Mouse (Mus musculus) mesoderm, embryonic 11.5 days (tissue): ENCODE data around the gene Ncf4.

ENCODE experiments used
- DNase-seq: peaks from one replicate; pipeline ENCODE4 v3.0.0-alpha.2; 2012; ENCODE audit warnings: low read depth, low spot score

Gene Ncf4

DNA sequence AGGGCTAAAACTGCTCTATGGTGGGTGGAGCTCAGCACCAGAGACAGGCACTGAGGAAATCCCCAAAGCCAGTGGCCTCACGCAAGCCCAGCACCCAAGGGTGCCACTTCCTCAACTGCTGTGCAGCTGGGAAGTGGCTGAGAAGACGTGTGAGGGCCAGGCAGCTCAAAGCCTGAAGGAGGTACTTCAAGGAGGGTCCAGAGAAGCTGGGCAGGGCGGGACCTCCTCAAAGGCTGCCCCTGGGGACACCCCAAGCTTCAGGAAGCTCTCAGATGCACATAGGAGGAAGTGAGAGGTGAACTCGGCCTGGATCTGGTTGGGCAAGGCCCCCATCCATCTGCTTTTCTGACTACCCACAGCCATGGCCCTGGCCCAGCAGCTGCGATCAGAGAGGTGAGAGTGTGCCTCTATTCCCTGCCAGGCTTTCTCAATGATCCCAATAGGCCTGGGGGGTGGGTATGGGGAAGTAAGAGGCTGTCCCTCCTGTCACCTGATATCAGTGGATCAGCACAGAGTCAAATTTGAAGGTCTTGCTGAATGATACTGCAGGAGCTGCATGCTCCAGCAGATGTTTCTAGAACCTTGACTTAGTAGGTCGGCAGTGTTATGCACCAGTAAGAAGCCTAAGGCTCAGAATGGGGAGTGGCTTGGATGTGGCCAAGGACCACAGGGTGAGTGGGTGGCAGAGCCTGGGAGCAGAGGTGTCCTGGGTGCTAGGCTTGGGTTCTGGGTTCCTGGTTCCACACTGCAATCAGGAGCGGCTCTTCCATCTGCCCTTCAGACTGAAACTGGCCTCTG lies at the start of gene Ncf4:
TSS of gene Ncf4 (plus strand) at position 107 of the 798 bp plus-strand sequence.
- no peak for DNase-seq

DNA sequence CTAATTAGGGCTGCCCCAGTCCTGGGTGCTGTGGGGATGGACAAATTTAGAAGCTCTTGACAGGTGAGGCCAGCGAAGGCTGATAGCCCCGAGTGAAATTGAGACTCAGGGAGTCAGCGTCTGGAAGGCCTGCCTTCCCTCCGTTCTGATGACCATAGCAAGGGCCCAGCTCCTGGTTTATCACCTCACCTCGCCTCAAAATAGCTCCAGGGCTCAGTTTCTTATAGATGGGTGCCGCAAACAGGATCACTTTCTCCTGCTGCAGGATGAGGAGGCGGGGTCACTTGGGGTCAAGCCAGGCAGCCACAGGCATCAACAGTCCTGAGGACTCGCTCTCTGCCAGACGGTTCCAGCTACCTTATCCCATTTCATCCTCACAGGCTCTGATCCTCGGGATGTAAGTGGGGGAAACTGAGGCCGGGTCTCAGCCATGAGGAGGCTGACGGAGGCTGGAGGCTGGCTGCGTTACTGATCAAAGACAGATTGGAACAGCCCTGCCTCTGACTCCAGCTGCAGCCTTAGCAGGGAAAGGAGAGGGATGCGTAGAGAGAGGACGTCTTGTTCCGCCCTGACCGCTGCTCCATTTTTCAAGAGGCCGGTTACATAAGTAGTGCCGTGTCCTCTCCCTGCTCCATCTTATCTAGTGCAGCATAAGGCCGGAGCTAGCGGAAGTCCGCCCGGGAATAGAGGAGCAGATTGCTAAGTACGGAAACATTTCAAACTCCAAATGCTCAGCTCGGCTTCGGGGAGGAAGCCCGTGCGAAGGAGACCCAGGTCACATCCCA lies 49.3 kb upstream of the Ncf4 start:
- no peak for DNase-seq

DNA sequence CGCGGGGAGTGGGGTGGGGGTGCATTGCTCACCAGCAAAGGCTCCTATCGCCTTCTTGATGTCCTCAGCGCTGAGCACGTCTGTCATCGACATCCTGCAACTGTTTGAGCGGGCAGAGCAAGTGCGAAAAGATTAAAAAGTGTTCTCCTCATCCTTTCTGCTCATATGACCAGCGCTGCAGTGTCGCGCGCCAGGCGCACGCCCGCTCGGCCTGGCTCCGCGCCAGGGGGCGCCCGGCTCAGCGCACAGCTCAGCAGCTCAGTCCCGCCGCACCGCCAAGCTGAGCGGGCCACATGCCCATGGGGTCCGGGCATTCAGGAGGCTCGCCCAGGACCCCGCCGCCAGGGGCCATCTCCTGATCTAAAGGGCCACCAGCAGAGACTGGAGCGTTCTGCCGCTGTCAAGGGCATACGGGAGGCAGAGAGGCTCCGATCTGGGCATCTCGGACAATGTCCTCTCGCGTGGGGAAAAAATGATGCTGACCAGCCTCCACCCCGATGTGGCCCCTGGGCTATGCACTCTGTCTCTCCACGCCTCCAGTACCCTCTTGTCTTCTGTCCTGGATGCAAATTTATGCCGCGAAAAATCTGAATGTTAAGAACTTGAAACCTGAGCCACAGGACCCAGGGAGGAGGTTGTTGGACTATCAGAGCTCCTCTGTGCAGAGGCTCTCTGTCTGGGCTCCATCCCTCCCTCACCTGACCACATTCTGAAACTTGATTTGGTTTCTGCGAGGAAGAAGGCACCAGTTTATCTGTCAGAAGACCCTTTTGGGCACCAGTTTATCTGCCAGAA lies 40.4 kb upstream of the Ncf4 start:
- peak; percentile 54 for DNase-seq

DNA sequence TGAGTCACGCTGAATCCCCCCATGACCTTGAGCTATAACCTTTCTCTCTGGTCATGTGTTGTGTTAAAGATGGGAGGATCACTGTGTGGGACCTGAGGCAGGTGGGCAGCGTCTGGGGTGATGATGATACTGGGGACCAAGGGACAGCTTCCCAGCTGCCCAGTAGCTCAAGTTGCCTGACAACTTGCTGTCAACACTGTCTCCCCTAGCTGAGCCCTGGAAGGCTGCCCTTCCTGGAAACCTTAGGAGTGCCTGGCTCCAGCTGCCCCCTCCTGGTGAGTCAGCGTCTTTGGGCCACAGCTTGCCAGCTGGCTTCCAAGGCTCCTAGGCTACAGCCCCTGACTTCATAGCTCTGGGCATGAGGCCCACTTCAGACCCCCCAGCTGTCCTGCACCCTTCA lies 39.4 kb upstream of the Ncf4 start:
- DNase-seq = peak; percentile 36

DNA sequence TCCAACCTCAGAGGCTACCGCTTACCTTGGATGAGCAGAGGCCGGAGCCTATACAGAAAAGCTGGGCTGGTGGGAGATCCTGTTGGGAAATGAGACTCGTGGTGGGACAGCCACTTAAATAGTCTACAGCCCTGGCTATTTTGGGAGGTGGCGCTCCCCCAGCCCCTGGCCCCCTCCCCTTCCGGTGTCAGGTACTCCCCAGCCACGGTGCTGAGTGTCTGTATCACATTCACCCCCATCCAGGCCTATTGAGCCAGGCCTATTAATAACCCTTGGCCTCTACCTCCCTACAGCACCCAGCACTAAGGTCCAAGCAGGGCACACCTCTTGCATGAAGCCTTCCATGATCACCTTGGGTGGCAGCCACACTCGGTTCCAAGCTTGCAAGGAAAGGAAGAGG lies 38.3 kb upstream of the Ncf4 start, which contains the start of gene Pvalb:
TSS of gene Pvalb (minus strand) at position 89 of the 400 bp plus-strand sequence.
- no peak for DNase-seq

DNA sequence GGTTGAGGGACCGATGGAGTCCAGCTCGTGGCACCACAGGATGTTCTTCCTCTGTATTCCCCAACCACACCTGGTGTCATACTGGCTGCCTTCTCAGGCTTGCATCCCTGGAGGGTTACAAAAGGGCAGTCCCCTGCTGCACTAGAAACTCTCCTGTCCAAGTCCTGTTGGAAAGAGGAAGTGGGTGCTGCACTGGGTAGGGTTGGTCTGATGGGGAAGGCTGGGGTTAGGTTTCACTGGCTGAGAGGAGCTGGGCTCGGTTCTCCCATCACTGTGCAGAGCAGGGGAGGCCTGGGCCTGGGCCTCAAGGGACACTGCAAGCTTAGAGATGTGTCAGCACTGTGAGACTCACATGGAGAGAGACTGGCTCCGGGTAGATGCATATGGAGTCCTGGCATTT lies 34.4 kb upstream of the Ncf4 start:
- DNase-seq = no peak

DNA sequence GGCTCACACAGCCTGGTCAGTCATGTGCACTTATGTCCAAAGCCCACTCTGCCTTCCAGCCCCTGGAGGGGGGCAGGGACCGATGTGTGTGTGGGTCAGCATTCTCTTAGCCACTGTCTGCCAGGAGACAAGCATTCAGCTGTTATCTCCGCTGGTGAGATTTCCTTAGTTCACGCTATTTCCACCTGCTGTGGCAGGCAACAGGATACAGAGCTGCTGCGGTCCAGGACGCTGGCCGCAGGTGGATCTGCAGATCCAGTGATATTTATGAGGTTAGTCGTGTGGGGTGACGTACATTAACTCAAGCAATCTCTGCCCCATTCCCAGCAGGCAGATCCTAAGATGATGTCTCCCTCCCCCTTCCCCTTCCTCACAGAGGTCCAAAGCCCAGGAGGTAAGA lies 33.2 kb upstream of the Ncf4 start:
- no peak for DNase-seq

DNA sequence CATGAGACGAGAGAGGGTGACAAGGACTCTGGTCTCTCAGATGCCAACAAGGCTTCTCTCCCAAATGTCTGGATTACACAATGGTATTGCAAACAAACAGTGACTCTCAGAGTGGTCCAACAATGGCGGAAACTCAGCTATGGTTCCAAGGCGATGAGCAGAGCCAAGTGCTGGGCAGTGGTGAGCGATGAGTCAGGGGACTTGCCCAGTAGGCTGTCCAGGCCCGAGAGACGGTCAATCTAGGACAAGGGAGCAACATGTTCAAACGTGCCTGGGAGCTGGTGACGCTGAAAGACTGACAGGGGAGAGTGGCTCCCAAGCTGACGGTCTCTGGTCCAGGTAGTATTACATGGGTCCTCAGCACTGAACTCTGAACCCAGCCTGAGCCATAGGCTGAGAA lies 29.3 kb upstream of the Ncf4 start:
- no peak for DNase-seq

DNA sequence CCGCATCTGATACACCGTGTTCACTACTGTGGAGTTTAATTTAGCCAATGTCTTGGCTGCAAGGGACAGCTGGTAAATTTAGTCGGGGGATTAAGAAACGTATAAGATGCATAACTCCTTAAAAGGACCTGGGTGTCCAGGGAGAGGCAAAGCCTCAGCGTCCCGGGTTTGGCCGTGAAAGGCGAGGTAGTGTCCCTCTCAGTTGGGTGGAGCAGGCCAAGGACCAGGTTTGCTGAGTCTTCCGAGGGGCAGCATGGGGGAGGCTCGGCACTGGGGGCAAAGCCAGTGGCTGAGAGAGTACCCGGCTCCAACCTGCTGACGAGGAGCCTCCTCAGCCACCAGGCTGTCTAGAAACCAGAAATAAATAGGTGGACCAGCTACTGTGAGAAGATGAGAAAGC lies 16.8 kb upstream of the Ncf4 start:
- no peak for DNase-seq

DNA sequence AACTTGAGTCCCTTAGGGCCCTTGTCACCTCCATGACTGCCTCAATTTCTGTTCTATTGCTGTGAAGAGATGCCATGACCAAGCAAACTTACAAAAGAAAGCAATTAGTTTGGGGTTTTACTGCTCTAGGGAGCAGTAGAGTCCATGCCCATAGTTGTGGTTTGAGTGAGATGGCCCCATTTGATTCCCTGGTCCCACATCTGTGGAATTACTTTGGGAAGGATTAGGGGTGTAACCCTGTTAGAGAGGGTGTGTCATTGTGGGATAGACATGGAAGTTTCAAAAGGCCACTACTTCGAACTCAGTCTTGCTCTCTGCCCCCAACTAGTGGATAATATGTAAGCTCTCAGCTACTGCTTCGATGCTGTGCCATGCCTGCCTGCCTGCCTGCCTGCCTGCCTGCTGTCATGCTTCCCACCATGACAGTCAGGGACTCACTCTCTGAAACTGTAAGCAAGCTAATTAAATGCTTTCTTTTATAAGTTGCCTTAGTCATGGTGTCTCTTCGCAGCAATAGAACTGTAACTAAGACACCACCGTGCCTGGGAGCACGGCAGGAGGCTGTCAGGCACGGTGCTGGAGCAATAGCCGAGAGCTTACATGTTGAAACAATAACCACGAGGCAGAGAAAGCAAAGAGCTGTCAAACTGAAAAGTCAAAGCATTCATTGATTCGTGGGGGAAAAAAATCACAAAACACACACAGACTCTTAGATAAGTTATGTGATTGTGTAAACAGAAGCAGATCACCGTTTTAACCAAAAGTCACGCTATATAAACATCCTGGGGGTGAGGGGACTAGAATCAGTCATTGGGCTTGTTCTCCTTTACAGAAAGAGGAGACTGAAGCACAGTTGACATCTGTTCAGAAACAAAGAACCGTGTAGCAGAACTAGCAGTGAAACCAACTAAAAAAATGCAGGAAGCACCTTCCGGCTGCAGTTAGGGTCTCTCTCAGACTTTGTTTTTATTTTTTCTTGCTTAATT lies 13.0 kb upstream of the Ncf4 start:
- DNase-seq = peak; percentile 40

DNA sequence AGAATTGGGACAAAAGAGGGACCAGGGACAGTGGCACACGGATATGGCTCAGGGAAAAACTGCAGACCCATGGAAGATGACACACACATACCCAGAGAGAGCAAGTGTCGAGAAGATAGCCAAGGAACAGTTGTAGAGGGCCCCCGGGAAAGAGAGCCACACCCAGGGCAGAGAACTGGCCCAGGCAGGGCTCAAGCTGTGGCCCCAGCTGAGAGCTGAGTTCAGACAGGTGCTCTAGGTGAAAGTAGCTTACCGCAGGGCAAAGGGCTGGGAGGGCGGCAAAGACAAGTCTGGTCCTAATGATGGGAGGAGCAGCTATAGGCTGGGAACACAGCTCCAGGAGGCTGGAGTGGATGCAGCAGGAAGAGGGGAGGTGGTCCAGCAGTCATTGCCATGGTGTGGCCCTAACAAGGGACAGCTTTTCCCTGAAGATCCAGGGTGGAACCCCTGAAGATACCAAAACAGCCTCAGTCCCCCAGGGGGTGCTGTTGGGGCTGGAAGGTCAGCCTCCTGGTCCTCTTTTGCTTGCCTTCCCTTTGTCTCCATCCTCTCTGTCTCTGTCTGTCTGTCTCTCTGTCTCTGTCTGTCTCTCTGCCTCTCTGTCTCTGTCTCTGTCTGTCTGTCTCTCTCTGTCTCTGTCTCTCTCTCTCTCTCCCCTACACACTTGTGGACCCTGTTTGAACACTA lies 9.6 kb upstream of the Ncf4 start:
- no peak for DNase-seq

DNA sequence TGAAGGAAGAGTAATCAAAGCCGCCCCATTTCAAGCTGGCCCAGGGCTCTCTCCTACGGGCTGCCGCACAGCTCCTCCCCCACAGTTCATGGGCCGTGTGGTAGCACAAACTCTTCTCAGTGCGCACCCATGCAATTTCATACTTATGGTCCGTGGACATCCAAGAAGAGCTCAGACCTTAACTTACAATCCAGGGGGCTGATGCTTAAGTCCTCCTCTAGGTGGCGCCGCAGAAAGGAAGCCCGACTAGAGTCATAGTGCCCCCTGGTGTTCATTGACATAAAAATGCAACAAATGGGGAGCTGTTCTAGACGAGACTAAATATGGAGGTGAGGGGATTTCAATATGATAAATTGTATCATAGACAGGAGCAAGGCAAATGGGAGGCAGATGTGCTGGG lies 5.1 kb upstream of the Ncf4 start:
- peak; percentile 86 for DNase-seq

DNA sequence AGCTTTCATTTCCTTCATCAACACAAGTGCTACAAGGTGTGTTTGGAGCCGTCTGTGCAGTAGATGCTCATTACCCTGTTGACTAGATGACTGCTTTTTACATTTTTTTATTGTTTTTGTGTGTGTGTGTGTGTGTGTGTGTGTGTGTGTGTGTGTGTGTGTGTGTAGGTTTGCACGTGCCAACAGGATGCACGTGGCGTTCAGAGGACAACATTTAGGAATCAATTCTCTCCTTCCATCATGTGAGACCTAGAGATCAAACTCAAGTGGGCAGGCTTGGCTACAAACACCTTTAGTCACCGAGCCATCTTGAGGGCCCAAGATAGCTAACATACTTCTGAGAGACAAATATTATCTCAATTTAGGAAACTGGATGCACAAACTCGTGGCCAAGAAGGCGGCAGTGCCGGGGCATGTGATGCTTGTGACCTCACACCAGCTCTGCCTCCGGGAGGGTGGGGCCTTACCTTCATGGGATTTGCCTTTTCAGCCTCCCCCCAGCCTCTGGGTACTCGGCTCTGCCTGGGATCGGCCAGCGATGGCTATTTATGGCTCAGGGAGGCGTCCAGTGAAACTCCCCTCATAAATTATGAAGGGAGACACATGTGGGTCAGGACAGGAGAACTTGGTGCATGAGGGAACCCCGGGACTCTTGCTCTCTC lies 4.5 kb upstream of the Ncf4 start:
- DNase-seq = no peak

DNA sequence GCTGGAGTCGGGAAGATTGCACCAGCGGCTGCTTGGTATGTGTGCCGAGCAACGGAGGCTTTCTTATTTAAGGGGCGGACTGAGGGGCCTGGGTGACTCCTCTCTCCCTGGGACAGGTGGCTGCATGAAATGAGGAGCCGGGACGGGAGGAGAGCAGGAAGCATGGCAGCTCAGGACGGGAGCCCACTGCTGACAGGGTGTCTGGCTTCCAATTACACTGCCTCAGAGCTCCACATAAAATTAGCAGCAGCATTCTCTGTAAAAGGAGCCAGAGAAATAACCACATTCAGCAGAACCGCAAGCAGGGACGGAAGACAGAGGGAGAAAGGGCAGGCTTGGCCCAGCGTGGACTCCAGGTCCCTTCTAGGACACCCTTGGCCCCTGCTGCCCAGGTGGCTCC lies 3.3 kb upstream of the Ncf4 start:
- DNase-seq = no peak

DNA sequence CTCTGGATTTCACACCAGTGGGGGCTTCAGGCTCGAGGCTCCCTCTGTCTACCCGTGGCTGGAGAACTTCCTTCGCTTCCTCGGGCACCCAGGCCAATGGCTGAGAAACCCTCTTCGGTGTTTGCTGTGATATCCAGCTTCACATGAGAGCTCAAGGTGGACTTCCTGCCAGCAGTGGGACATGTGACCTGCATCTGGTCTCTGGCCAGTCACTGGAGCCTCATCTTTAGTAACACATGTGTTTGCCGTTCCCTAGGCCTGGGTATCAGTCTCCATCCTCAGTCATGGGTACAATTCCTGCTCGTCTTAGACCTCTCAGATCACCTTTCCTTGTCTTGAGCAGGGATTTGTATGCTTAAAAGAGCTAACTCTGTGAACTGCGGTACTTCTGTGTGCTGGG lies 1.5 kb upstream of the Ncf4 start:
- DNase-seq = no peak

DNA sequence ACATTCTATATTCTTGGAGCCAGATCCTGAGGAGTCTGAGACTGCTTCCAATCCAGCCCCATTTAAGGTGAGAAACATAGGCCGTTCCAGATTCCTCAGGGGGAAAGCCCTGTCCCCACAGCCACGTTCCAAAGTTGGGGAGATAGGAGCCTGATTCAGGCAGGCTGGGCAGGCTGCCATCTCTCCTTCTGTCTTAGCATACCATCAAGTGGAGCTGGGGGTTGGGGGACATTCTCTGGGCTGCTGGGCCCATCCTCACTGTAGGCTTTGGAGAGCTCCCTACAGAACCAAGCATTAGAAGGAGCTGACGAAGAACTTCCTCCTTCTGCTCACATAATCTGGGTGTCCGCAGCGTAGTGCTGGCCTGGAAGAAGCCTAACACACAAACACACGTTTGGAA lies 827 bp upstream of the Ncf4 start:
- DNase-seq = no peak

DNA sequence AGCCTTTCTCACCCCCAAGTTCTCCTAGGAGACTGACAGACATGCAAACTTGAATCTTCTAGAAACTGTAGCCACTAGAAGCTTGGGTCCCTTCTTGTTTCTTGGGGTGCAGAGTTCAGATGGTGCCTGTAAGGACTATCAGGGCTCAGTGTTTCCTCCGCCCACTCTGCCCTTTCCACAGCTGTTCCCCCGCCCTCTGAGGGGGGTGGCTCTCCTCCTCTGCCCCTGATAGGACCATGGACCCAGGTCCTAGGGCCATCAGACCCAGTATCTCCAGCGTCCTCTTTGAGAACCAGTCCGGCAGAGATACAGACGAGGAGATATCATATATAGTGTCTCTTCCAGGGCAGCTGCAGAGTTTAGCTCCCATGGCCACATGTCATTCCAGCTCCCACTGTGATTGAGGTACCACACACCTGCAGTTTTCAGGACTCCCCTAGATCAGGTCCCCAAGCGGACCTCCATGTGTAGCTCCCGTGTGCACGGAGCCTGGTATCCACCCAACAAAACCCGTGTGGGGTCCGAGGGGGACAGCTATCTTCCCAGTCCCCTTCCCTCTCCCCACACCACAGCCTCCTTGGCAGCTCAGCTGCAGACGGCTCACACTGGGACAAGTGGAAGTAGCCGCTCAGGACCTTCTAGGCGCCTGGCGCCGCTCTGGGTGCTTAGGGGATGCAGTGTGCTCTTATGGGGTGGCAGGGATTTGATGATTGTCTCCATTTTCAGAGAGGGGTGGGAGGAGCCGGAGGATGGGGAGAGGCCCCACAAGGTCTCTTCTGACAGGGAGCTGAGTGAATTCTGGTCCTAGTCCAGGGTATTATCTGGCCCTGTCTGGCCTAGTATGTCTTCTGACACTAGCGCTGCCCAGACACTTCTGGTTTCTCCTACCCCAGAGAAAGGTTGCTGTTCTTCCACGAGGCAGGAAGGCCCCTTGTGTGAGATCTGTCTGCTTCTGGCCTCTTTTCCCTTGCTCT lies 1.8 kb downstream of the Ncf4 start:
- DNase-seq = no peak

DNA sequence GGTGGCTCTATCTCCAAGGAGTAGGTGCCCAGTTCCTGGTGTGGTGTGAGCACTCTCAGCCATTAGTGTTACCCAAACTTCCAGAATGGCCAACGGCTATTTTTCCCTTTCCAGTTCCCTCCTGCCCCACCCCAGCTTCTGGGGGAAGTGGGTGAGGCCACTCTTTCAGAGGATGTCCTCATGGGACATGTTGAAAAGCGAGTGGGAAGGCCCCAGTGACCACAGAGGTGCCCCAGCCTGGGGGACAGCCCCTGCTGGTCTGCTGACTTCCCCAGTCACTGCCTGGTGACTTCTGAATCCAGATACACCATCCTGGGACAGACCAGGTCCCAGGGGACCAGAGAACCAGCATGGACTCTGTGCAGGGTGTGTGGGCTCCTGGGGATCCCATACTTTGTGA lies 3.1 kb downstream of the Ncf4 start:
- DNase-seq = no peak

DNA sequence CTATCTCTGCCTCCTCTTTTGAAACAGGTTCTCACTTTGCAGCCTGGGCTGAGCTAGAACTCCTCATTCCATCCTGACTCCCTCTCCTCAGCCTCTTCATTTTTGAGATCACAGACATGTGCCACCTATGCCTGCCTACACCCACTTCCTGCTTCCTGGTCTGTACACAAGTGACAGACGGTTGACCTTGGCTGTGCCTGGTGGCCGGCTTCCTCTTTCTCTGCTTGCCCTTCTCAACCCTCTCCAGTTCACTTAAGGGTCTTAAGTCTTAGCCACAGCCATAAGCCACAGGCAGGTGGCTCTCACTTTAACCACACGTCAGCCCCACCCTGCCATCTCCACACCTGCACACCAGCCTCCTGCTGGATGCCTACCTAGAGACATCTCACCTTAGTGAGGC lies 3.8 kb downstream of the Ncf4 start:
- DNase-seq = no peak
